Mouse (Mus musculus) neural tube, embryonic 14.5 days (tissue): ENCODE measurements around the gene Herc3. TPM values are rescaled to one million over a fixed set of nuclear protein-coding genes. Genes with fewer than 3 reads are reported as not detected.
A peak's percentile ranks its signal among the peaks of the same experiment; 100 is the strongest.
"Not testable (repeated sequence)": the region's sequence is repeated elsewhere in the genome, so short reads cannot be mapped to it uniquely, and the experiment has no call there.

Experiments used
- ATAC-seq: fragments of 200-750 bp; cut with Nextera tagmentation; 2 replicates; pipeline ENCODE4 v1.8.0; 2017; ENCODE audit warnings: low read depth, mild to moderate bottlenecking, moderate TSS enrichment, moderate library complexity
- H3K27ac ChIP-seq: fragments of 300-500 bp; sonication (generic); 2 replicates; pipeline ENCODE4 v1.5.1; 2014; ENCODE audit warnings: low read depth, mild to moderate bottlenecking, control low read depth, low read length, moderate library complexity, mixed read lengths
- H3K27me3 ChIP-seq: fragments of 300-500 bp; sonication (generic); 2 replicates; pipeline ENCODE4 v1.6.1; 2014; ENCODE audit warnings: low read length; ENCODE audit not compliant: control insufficient read depth, insufficient read depth
- H3K36me3 ChIP-seq: fragments of 300-500 bp; sonication (generic); 2 replicates; pipeline ENCODE4 v1.6.1; 2014; ENCODE audit warnings: low read length, mixed read lengths; ENCODE audit not compliant: control insufficient read depth, insufficient read depth
- H3K4me1 ChIP-seq: fragments of 300-500 bp; sonication (generic); 2 replicates; pipeline ENCODE4 v1.6.1; 2014; ENCODE audit warnings: low read length; ENCODE audit not compliant: control insufficient read depth, insufficient read depth
- H3K4me2 ChIP-seq: fragments of 300-500 bp; sonication (generic); 2 replicates; pipeline ENCODE4 v1.6.1; 2014; ENCODE audit warnings: mild to moderate bottlenecking, low read depth, low read length, control low read depth
- H3K4me3 ChIP-seq: fragments of 300-500 bp; sonication (generic); 2 replicates; pipeline ENCODE4 v1.5.1; 2014; ENCODE audit warnings: low read depth, low read length, control low read depth, mixed read lengths
- H3K9ac ChIP-seq: fragments of 300-500 bp; sonication (generic); replicated peaks from 2 replicates; pipeline ENCODE4 v1.6.1; 2014; ENCODE audit warnings: low read depth, mild to moderate bottlenecking, control low read depth, low read length, mixed read lengths
- H3K9me3 ChIP-seq: fragments of 300-500 bp; sonication (generic); 2 replicates; pipeline ENCODE4 v1.6.1; 2016; ENCODE audit warnings: low read length; ENCODE audit not compliant: control insufficient read depth
- WGBS: fragments of 180-500 bp; shearing (Covaris S2); extraction: QIAGEN DNeasy Blood & Tissue Kit; methylation state at CpG from one replicate; pipeline ENCODE4 v1.1.7; 2014; 5-methylcytosine and 5-hydroxymethylcytosine counted together
- polyA plus RNA-seq: library from polyadenylated mRNA; unstranded; fragments of >200 nt; fragmentation: Nextera tagmentation; extraction: Ambion mirVana; gene quantifications from 2 replicates; pipeline ENCODE4 v1.2.1, GENCODE M21; 2014

Gene Herc3
- polyA plus RNA-seq, result 38.9 and 41.7 TPM in 2 replicates

GRCm38 (mm10) chr6:58831232-58832009, at the start of gene Herc3:
Gene Herc3, plus strand, starts transcription at chr6:58831465.
- peak; percentile 89 for ATAC-seq
- H3K27ac ChIP-seq, result peak within 1 kb of the TSS; percentile 84
- no peaks in the 10 kb centered on the region for H3K36me3 ChIP-seq
- 1% methylated on average over 69 of the region's 83 CpGs for WGBS
- no peaks in the 10 kb centered on the region for H3K27me3 ChIP-seq
- peak within 1 kb of the TSS; percentile 76 for H3K4me2 ChIP-seq
- H3K4me3 ChIP-seq, result peak within 1 kb of the TSS; percentile 81
- no peaks in the 10 kb centered on the region for H3K9me3 ChIP-seq
- peaks cover 3% of the 10 kb centered on the region; the same call in 1 of the 2 replicates for H3K4me1 ChIP-seq
- H3K9ac ChIP-seq, result peak within 1 kb of the TSS; percentile 80

GRCm38 (mm10) chr6:58801394-58801793, 29.9 kb upstream of the Herc3 start:
- H3K36me3 ChIP-seq, result no peaks in the 10 kb centered on the region
- no peaks in the 10 kb centered on the region for H3K27me3 ChIP-seq
- no peak overlapping the region for H3K9ac ChIP-seq
- no peak overlapping the region for H3K27ac ChIP-seq
- H3K4me2 ChIP-seq, result no peak overlapping the region
- no peaks in the 10 kb centered on the region for H3K9me3 ChIP-seq
- ATAC-seq, result no peak
- H3K4me1 ChIP-seq, result no peaks in the 10 kb centered on the region
- H3K4me3 ChIP-seq, result no peak overlapping the region

- Histone ChIP-seq H3K27ac (no peak overlapping the region), H3K4me2 (no peak overlapping the region), H3K9ac (no peak overlapping the region), H3K4me1 (no peaks in the 10 kb centered on the region), H3K36me3 (no peaks in the 10 kb centered on the region), H3K4me3 (no peak overlapping the region), H3K27me3 (no peaks in the 10 kb centered on the region), H3K9me3 (no peaks in the 10 kb centered on the region)
- ATAC-seq, result no peak
Measured at GRCm38 (mm10) chr6:58814381-58814780, 16.9 kb upstream of the Herc3 start.

GRCm38 (mm10) chr6:58817037-58817436, 14.2 kb upstream of the Herc3 start:
- not testable (repeated sequence) for H3K4me2 ChIP-seq, ATAC-seq, H3K27ac ChIP-seq, H3K9ac ChIP-seq, H3K9me3 ChIP-seq, H3K27me3 ChIP-seq, H3K4me1 ChIP-seq, H3K4me3 ChIP-seq, H3K36me3 ChIP-seq
- 89% methylated on average over 5 of the region's 11 CpGs for WGBS

GRCm38 (mm10) chr6:58825619-58826018, 5.6 kb upstream of the Herc3 start:
- H3K9me3 ChIP-seq, result no peaks in the 10 kb centered on the region
- H3K4me1 ChIP-seq, result 0 out of 2 replicates have a peak, but pooled peaks cover under 1% of the 10 kb centered on the region
- no peaks in the 10 kb centered on the region for H3K36me3 ChIP-seq
- no peak for ATAC-seq
- no peak overlapping the region for H3K9ac ChIP-seq
- no peak overlapping the region for H3K4me3 ChIP-seq
- no peak overlapping the region for H3K27ac ChIP-seq
- no peaks in the 10 kb centered on the region for H3K27me3 ChIP-seq
- H3K4me2 ChIP-seq, result no peak overlapping the region
- WGBS, result 90% methylated on average over 2 of the region's 2 CpGs

- Histone ChIP-seq H3K36me3 (no peaks in the 10 kb centered on the region), H3K4me3 (no peak overlapping the region), H3K9me3 (no peaks in the 10 kb centered on the region), H3K27me3 (no peaks in the 10 kb centered on the region), H3K9ac (no peak overlapping the region), H3K4me1 (peaks cover 3% of the 10 kb centered on the region; the same call in 1 of the 2 replicates), H3K4me2 (no peak overlapping the region), H3K27ac (no peak overlapping the region)
- WGBS, result 90% methylated on average over 2 of the region's 2 CpGs
- no peak for ATAC-seq
Measured at GRCm38 (mm10) chr6:58826089-58826488, 5.2 kb upstream of the Herc3 start.

- Histone ChIP-seq H3K9me3 (no peaks in the 10 kb centered on the region), H3K36me3 (no peaks in the 10 kb centered on the region), H3K27me3 (no peaks in the 10 kb centered on the region), H3K4me1 (peaks cover 3% of the 10 kb centered on the region; the same call in 1 of the 2 replicates), H3K4me3 (no peak overlapping the region), H3K9ac (no peak overlapping the region), H3K4me2 (no peak overlapping the region), H3K27ac (no peak overlapping the region)
- 84% methylated on average over 1 of the region's 1 CpGs for WGBS
- ATAC-seq, result no peak
Measured at GRCm38 (mm10) chr6:58828582-58828981, 2.7 kb upstream of the Herc3 start.

GRCm38 (mm10) chr6:58830840-58831231, 429 bp upstream of the Herc3 start:
- Histone ChIP-seq H3K27me3 (no peaks in the 10 kb centered on the region), H3K4me2 (peak overlapping the region; percentile 76), H3K4me3 (peak overlapping the region; percentile 81), H3K36me3 (no peaks in the 10 kb centered on the region), H3K9ac (peak overlapping the region; percentile 80), H3K27ac (peak overlapping the region; percentile 84; the same call in 1 of the 2 replicates), H3K9me3 (no peaks in the 10 kb centered on the region), H3K4me1 (peaks cover 3% of the 10 kb centered on the region; the same call in 1 of the 2 replicates)
- ATAC-seq, result peak; percentile 48
- WGBS, result 10% methylated on average over 7 of the region's 7 CpGs

GRCm38 (mm10) chr6:58832591-58833018, 1.3 kb downstream of the Herc3 start:
- Histone ChIP-seq H3K4me2 (peak overlapping the region; percentile 76), H3K9me3 (no peaks in the 10 kb centered on the region), H3K4me1 (peaks cover 4% of the 10 kb centered on the region; the same call in 1 of the 2 replicates), H3K9ac (no peak overlapping the region; the same call in 1 of the 2 replicates), H3K27me3 (no peaks in the 10 kb centered on the region), H3K4me3 (peak overlapping the region; percentile 81), H3K27ac (no peak overlapping the region; the same call in 1 of the 2 replicates), H3K36me3 (no peaks in the 10 kb centered on the region)
- ATAC-seq, result no peak
- WGBS, result 38% methylated on average over 7 of the region's 7 CpGs
